Mouse (Mus musculus) CH12.LX (cell line): ENCODE measurements around the gene Gstt2. TPM values are rescaled to one million over a fixed set of nuclear protein-coding genes. Genes with fewer than 3 reads are reported as not detected.

Source experiments
- DNase-seq: peaks from one replicate; pipeline ENCODE4 v3.0.0-alpha.2; 2013; ENCODE audit errors: extremely low read depth
- H3K27ac ChIP-seq: 2 replicates; pipeline ENCODE4 v1.5.1; 2012; ENCODE audit warnings: low read depth, mild to moderate bottlenecking, control low read depth, moderate library complexity; ENCODE audit not compliant: insufficient read depth
- H3K27me3 ChIP-seq: replicated peaks from 2 replicates; pipeline ENCODE3; 2012; ENCODE audit warnings: inconsistent platforms
- H3K36me3 ChIP-seq, 2 experiments: replicated peaks in 1 of 2; 2 replicates each; pipeline versions ENCODE3 to v1.6.1; 2012; ENCODE audit warnings: inconsistent platforms in 1 of 2, low read length in 1 of 2, mild to moderate bottlenecking in 1 of 2, mixed read lengths in 1 of 2, moderate library complexity in 1 of 2; ENCODE audit not compliant: control insufficient read depth in 1 of 2, insufficient read depth in 1 of 2
- H3K4me1 ChIP-seq, 2 experiments: 2 replicates each; pipeline ENCODE4 v1.6.1; 2012; ENCODE audit warnings: inconsistent platforms in 1 of 2, moderate library complexity in 1 of 2; ENCODE audit not compliant: insufficient read depth in 2 of 2, control insufficient read depth in 1 of 2
- H3K4me2 ChIP-seq: 2 replicates; pipeline ENCODE4 v1.6.1; 2012; ENCODE audit warnings: low read depth, mild to moderate bottlenecking, control low read depth; ENCODE audit not compliant: poor library complexity, insufficient read depth, severe bottlenecking
- H3K4me3 ChIP-seq, 3 experiments: fragments of 150-350 bp in 1 of 3; sonication (generic) in 1 of 3; replicated peaks in 1 of 3; 2 replicates each; pipeline versions ENCODE3 to v1.5.1; 2011 to 2012; ENCODE audit warnings: low read depth in 2 of 3, low read length in 2 of 3, mild to moderate bottlenecking in 2 of 3, moderate library complexity in 2 of 3, control low read depth in 1 of 3, improper control_type of control experiment in 1 of 3, inconsistent platforms in 1 of 3, mixed read lengths in 1 of 3; ENCODE audit not compliant: poor library complexity in 1 of 3
- H3K79me2 ChIP-seq: replicated peaks from 2 replicates; pipeline ENCODE4 v1.6.1; 2012; ENCODE audit warnings: mild to moderate bottlenecking, moderate library complexity; ENCODE audit not compliant: control insufficient read depth, poor library complexity, insufficient read depth, severe bottlenecking; ENCODE audit errors: extremely low read depth
- H3K9ac ChIP-seq: 2 replicates; pipeline ENCODE4 v1.6.1; 2012; ENCODE audit warnings: low read depth, mild to moderate bottlenecking, control low read depth, moderate library complexity; ENCODE audit not compliant: insufficient read depth
- H3K9me3 ChIP-seq: replicated peaks from 2 replicates; pipeline ENCODE3; 2012; ENCODE audit warnings: low read length, inconsistent platforms, mixed read lengths
- CHD1 ChIP-seq: IDR thresholded peaks from 2 replicates; pipeline ENCODE4 v1.6.1; 2012; ENCODE audit warnings: low read depth, low read length, improper control_type of control experiment, inconsistent platforms
- E2F4 ChIP-seq: IDR thresholded peaks from 2 replicates; pipeline ENCODE4 v1.6.1; 2011; ENCODE audit warnings: low read depth, low read length, improper control_type of control experiment; ENCODE audit not compliant: insufficient replicate concordance
- ELF1 ChIP-seq: IDR thresholded peaks from 2 replicates; pipeline ENCODE4 v1.6.1; 2014; ENCODE audit warnings: low read depth, mild to moderate bottlenecking, inconsistent platforms, low read length, improper control_type of control experiment
- GABPA ChIP-seq: IDR thresholded peaks from 2 replicates; pipeline ENCODE4 v1.6.1; 2012; ENCODE audit warnings: low read depth, low read length, improper control_type of control experiment, inconsistent platforms; ENCODE audit not compliant: insufficient replicate concordance
- HCFC1 ChIP-seq: IDR thresholded peaks from 2 replicates; pipeline ENCODE4 v1.6.1; 2012; ENCODE audit warnings: low read depth, mild to moderate bottlenecking, inconsistent platforms, low read length, improper control_type of control experiment
- IRF4 ChIP-seq: IDR thresholded peaks from 2 replicates; pipeline ENCODE4 v1.6.1; 2014; ENCODE audit warnings: low read depth, mild to moderate bottlenecking, inconsistent platforms, low read length, improper control_type of control experiment
- JUND ChIP-seq: conservative IDR thresholded peaks from 2 replicates; pipeline ENCODE4 v1.6.1; 2011; ENCODE audit warnings: low read depth, low read length, improper control_type of control experiment
- KAT2A ChIP-seq: IDR thresholded peaks from 2 replicates; pipeline ENCODE4 v1.6.1; 2012; ENCODE audit warnings: low read length, improper control_type of control experiment, inconsistent platforms; ENCODE audit not compliant: insufficient replicate concordance
- MAFK ChIP-seq: IDR thresholded peaks from 2 replicates; pipeline ENCODE4 v1.6.1; 2011; ENCODE audit warnings: low read length, improper control_type of control experiment; ENCODE audit not compliant: insufficient replicate concordance
- MAX ChIP-seq: IDR thresholded peaks from 2 replicates; pipeline ENCODE4 v1.6.1; 2011; ENCODE audit warnings: low read length, improper control_type of control experiment
- MAZ ChIP-seq: IDR thresholded peaks from 2 replicates; pipeline ENCODE4 v1.6.1; 2012; ENCODE audit warnings: low read depth, mild to moderate bottlenecking, inconsistent platforms, low read length, improper control_type of control experiment, moderate library complexity
- MXI1 ChIP-seq: IDR thresholded peaks from 2 replicates; pipeline ENCODE4 v1.6.1; 2011; ENCODE audit warnings: mild to moderate bottlenecking, low read depth, low read length, improper control_type of control experiment
- MYC ChIP-seq: IDR thresholded peaks from 2 replicates; pipeline ENCODE4 v1.6.1; 2011; ENCODE audit warnings: low read depth, mild to moderate bottlenecking, improper control_type of control experiment, low read length
- NRF1 ChIP-seq: IDR thresholded peaks from 2 replicates; pipeline ENCODE4 v1.6.1; 2014; ENCODE audit warnings: low read depth, mild to moderate bottlenecking, inconsistent platforms, low read length, improper control_type of control experiment, moderate library complexity
- POLR2A ChIP-seq: IDR thresholded peaks from 2 replicates; pipeline ENCODE4 v1.6.1; 2011; ENCODE audit warnings: low read depth, mild to moderate bottlenecking, improper control_type of control experiment, low read length
- POLR2AphosphoS2 ChIP-seq: IDR thresholded peaks from 2 replicates; pipeline ENCODE4 v1.6.1; 2011; ENCODE audit warnings: low read depth, low read length, improper control_type of control experiment
- RAD21 ChIP-seq: IDR thresholded peaks from 2 replicates; pipeline ENCODE4 v1.6.1; 2011; ENCODE audit warnings: low read depth, mild to moderate bottlenecking, low read length, improper control_type of control experiment, moderate library complexity
- RCOR1 ChIP-seq: conservative IDR thresholded peaks from 2 replicates; pipeline ENCODE4 v1.6.1; 2012; ENCODE audit warnings: low read depth, mild to moderate bottlenecking, inconsistent platforms, low read length, improper control_type of control experiment
- SIN3A ChIP-seq: IDR thresholded peaks from 2 replicates; pipeline ENCODE4 v1.6.1; 2012; ENCODE audit warnings: low read length, improper control_type of control experiment, inconsistent platforms
- UBTF ChIP-seq: IDR thresholded peaks from 2 replicates; pipeline ENCODE4 v1.6.1; 2012; ENCODE audit warnings: low read depth, mild to moderate bottlenecking, inconsistent platforms, low read length, improper control_type of control experiment, moderate library complexity
- USF1 ChIP-seq: IDR thresholded peaks from 2 replicates; pipeline ENCODE4 v1.6.1; 2014; ENCODE audit warnings: low read depth, mild to moderate bottlenecking, inconsistent platforms, low read length, improper control_type of control experiment
- ZC3H11A ChIP-seq: IDR thresholded peaks from 2 replicates; pipeline ENCODE4 v1.6.1; 2012; ENCODE audit warnings: low read depth, mild to moderate bottlenecking, inconsistent platforms, low read length, improper control_type of control experiment
- ZMIZ1 ChIP-seq: IDR thresholded peaks from 2 replicates; pipeline ENCODE4 v1.6.1; 2012; ENCODE audit warnings: low read depth, mild to moderate bottlenecking, inconsistent platforms, low read length, improper control_type of control experiment
- ZNF384 ChIP-seq: IDR thresholded peaks from 2 replicates; pipeline ENCODE4 v1.6.1; 2012; ENCODE audit warnings: low read depth, low read length, improper control_type of control experiment, inconsistent platforms
- dilution Hi-C: fragments of 300-500 bp; cut with MboI; formaldehyde crosslinking; loops from 2 replicates; pipeline ENCODE4 v1.14.3; 2020; ENCODE audit warnings: low sequenced_read_pairs; ENCODE audit not compliant: extremely low pct_unique_long_range_greater_than_20kb, extremely low pct_ligation_motif_present
- in situ Hi-C: fragments of 300-500 bp; cut with MboI; formaldehyde crosslinking; loops from 3 replicates; pipeline ENCODE4 v1.14.3; 2019; ENCODE audit warnings: low sequenced_read_pairs, low pct_ligation_motif_present, low pct_unique_long_range_greater_than_20kb, mixed read lengths
- polyA plus RNA-seq: library from polyadenylated mRNA; unstranded; fragments of >175 nt; gene quantifications from 2 replicates; pipeline ENCODE4 v1.2.1, GENCODE M21; 2012; ENCODE audit warnings: low read depth; ENCODE audit not compliant: insufficient read length
- total RNA-seq, 2 experiments: library from RNA; depleted of rRNA; stranded (reverse); fragments of 300-350 nt in 1 of 2; fragments of >200 nt in 1 of 2; gene quantifications; 2 replicates each; pipeline ENCODE4 v1.2.3; 2012 to 2014

Gene Gstt2
- total and polyA plus RNA-seq, 3 experiments, result 126 to 253 (median 197) TPM

DNA sequence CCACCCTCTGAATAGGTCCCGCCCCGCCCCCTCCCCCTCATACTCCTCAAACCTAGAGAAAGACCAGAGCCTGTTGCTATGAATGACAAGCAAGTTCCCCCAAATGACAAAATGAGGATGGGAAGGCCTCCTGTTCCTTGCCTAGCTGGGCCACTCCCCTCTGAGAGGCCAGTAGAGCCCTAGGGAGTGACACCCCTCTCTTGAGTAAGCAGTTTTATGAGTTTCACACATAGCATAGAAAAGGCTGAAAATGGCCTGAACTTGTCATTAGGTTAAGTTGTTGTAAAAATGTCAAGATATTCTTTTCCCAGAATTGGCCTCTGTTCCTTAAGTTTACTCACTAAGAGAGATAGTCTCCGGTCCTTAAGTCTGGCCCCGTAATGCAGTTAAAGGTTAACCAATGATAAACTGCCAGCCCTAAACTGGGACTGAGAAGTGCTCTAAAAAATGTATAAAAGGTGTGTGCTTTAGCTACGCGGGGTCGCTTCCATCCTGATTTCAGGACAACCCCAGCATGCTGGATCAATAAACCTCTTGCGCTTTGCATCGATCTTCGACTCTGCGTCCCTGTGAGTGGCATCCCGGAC lies 15.4 kb upstream of the Gstt2 start:
- H3K9me3 ChIP-seq, result peaks cover 4% of the 10 kb centered on the region
- in situ Hi-C loops, result loop anchor here (10.0 kb wide), 1 partner anchor 108 kb away; no protein-coding TSS in a partner anchor
- no peaks in the 10 kb centered on the region for H3K27me3 ChIP-seq
- DNase-seq, result no peak
- H3K27ac ChIP-seq, result no peak overlapping the region
- dilution Hi-C loops, result no loop called here
- no peak overlapping the region for H3K4me2 ChIP-seq
- H3K36me3 ChIP-seq, result peaks cover 12 to 30% of the 10 kb centered on the region in 2 experiments
- H3K9ac ChIP-seq, result no peak overlapping the region
- TF ChIP-seq MAFK, result no peak
- TF ChIP-seq MAX, result no peak
- TF ChIP-seq ZC3H11A, result no peak
- TF ChIP-seq E2F4, result no peak
- no peak for TF ChIP-seq NRF1
- TF ChIP-seq ZMIZ1, result no peak
- TF ChIP-seq MYC, result no peak
- no peak for TF ChIP-seq USF1
- no peak for TF ChIP-seq POLR2AphosphoS2
- TF ChIP-seq HCFC1, result no peak
- no peak for TF ChIP-seq KAT2A
- TF ChIP-seq POLR2A, result no peak
- no peak for TF ChIP-seq IRF4
- TF ChIP-seq SIN3A, result no peak
- TF ChIP-seq GABPA, result no peak
- TF ChIP-seq JUND, result no peak
- no peak for TF ChIP-seq ELF1
- TF ChIP-seq ZNF384, result no peak
- no peak for TF ChIP-seq CHD1
- peaks cover 4 to 23% of the 10 kb centered on the region in 2 experiments; a peak in 3 of 4 replicates for H3K4me1 ChIP-seq
- H3K79me2 ChIP-seq, result no peaks in the 10 kb centered on the region
- no peak overlapping the region for H3K4me3 ChIP-seq

DNA sequence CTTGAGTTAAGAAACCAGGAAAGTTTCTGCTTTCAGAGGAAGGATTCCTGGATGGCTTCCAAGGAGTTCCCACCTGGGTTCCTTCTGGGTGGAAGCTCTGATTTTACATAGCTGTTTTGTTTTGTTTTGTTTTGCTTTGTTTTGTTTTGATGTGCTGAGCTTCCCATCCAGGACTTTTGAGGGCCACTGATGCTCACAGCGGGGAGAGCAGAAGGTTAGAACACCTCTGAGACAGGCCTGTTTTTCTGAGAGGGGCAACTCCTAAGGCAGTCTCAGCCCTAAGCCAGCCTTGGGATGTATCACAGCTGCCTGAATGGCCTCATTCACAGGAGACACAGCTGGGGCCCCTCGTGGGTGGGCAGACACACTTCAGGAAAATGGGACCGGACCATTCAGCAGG lies 14.5 kb upstream of the Gstt2 start:
- H3K27ac ChIP-seq, result no peak overlapping the region
- in situ Hi-C loops, result loop anchor here (10.0 kb wide), 1 partner anchor 107 kb away; no protein-coding TSS in a partner anchor
- dilution Hi-C loops, result no loop called here

More for the DNA sequence above, 14.5 kb upstream of the Gstt2 start:
- H3K4me2 ChIP-seq, result no peak overlapping the region
- peaks cover 4% of the 10 kb centered on the region for H3K9me3 ChIP-seq
- no peak overlapping the region for H3K9ac ChIP-seq
- H3K36me3 ChIP-seq, result peaks cover 2 to 20% of the 10 kb centered on the region in 2 experiments
- H3K79me2 ChIP-seq, result no peaks in the 10 kb centered on the region
- no peak for DNase-seq
- no peaks in the 10 kb centered on the region for H3K27me3 ChIP-seq
- TF ChIP-seq USF1 (no peak), MXI1 (no peak), NRF1 (no peak), ZC3H11A (no peak), UBTF (no peak), HCFC1 (no peak), SIN3A (no peak), MAZ (no peak), ZNF384 (no peak), RCOR1 (no peak), KAT2A (no peak), RAD21 (no peak)
- H3K4me1 ChIP-seq, result peaks cover 2 to 15% of the 10 kb centered on the region in 2 experiments; a peak in 3 of 4 replicates
- H3K4me3 ChIP-seq, result no peak overlapping the region
